Mouse (Mus musculus): ENCODE data around the gene Pno1. TPM values are rescaled to one million over a fixed set of nuclear protein-coding genes. Genes with fewer than 3 reads are reported as not detected.
"Not testable (repeated sequence)": the region's sequence is repeated elsewhere in the genome, so short reads cannot be mapped to it uniquely, and the experiment has no call there.

Gene Pno1
- polyA plus RNA-seq (2012; rRNA removed): 2.7 and 3.2 TPM in 2 replicates

GRCm38 (mm10) chr11:17211258-17212140 is at the start of gene Pno1:
Pno1 (minus strand) TSS chr11:17211568.
- peak; percentile 56; the same call in 1 of the 2 replicates for TF ChIP-seq POLR2A (IDR thresholded peaks at IDR 0.05; ENCODE audit: borderline replicate concordance, extremely low read depth, low read depth, low read length)
- no peak for TF ChIP-seq CTCF (IDR thresholded peaks at IDR 0.05; ENCODE audit: insufficient read depth, low read length)
- DNase-seq: peak; percentile 95
- Histone ChIP-seq H3K4me1 (ENCODE audit: control insufficient read depth, insufficient read depth, low read length) (peaks cover 4% of the 10 kb centered on the region; the same call in 1 of the 2 replicates), H3K4me3 (replicated peaks; ENCODE audit: extremely low read depth, low read depth, low read length) (peak within 1 kb of the TSS; percentile 80)
- under 1% methylated on average over 65 of the region's 65 CpGs for WGBS

- under 1% methylated on average over 17 of the region's 17 CpGs for WGBS
- Histone ChIP-seq H3K4me1 (ENCODE audit: control insufficient read depth, insufficient read depth, low read length) (no peaks in the 10 kb centered on the region; the same call in 1 of the 2 replicates), H3K4me3 (replicated peaks; ENCODE audit: extremely low read depth, low read depth, low read length) (peak overlapping the region; percentile 82)
- DNase-seq: peak; percentile 40
- no peak for TF ChIP-seq CTCF (IDR thresholded peaks at IDR 0.05; ENCODE audit: insufficient read depth, low read length)
- TF ChIP-seq POLR2A (IDR thresholded peaks at IDR 0.05; ENCODE audit: borderline replicate concordance, extremely low read depth, low read depth, low read length): no peak
Observed at GRCm38 (mm10) chr11:17257861-17258260, 46.5 kb upstream of the Pno1 start.

- no peaks in the 10 kb centered on the region; the same call in 1 of the 2 replicates for H3K4me1 ChIP-seq (ENCODE audit: control insufficient read depth, insufficient read depth, low read length)
- peak within 1 kb of the TSS; percentile 82 for H3K4me3 ChIP-seq (replicated peaks; ENCODE audit: extremely low read depth, low read depth, low read length)
- 0% methylated on average over 33 of the region's 33 CpGs for WGBS
- TF ChIP-seq POLR2A (IDR thresholded peaks at IDR 0.05; ENCODE audit: borderline replicate concordance, extremely low read depth, low read depth, low read length): peak; percentile 91; the same call in 1 of the 2 replicates
- TF ChIP-seq CTCF (IDR thresholded peaks at IDR 0.05; ENCODE audit: insufficient read depth, low read length): no peak
- peak; percentile 92 for DNase-seq
Observed at GRCm38 (mm10) chr11:17257443-17257842, 46.1 kb upstream of the Pno1 start, which contains the start of gene C1d. C1d (plus strand) TSS chr11:17257579.

- no peaks in the 10 kb centered on the region; the same call in 1 of the 2 replicates for H3K4me1 ChIP-seq (ENCODE audit: control insufficient read depth, insufficient read depth, low read length)
- TF ChIP-seq CTCF (IDR thresholded peaks at IDR 0.05; ENCODE audit: insufficient read depth, low read length) (no peak), POLR2A (IDR thresholded peaks at IDR 0.05; ENCODE audit: borderline replicate concordance, extremely low read depth, low read depth, low read length) (no peak)
- no peak for DNase-seq
- WGBS: 54% methylated on average over 8 of the region's 8 CpGs
- peak overlapping the region; percentile 82 for H3K4me3 ChIP-seq (replicated peaks; ENCODE audit: extremely low read depth, low read depth, low read length)
Observed at GRCm38 (mm10) chr11:17256813-17257365, 45.5 kb upstream of the Pno1 start.

GRCm38 (mm10) chr11:17248715-17249114 is 37.3 kb upstream of the Pno1 start:
- no peak for DNase-seq
- TF ChIP-seq POLR2A (IDR thresholded peaks at IDR 0.05; ENCODE audit: borderline replicate concordance, extremely low read depth, low read depth, low read length) (no peak), CTCF (IDR thresholded peaks at IDR 0.05; ENCODE audit: insufficient read depth, low read length) (no peak)
- no peak overlapping the region for H3K4me3 ChIP-seq (replicated peaks; ENCODE audit: extremely low read depth, low read depth, low read length)
- no peaks in the 10 kb centered on the region for H3K4me1 ChIP-seq (ENCODE audit: control insufficient read depth, insufficient read depth, low read length)

GRCm38 (mm10) chr11:17238598-17238997 is 27.2 kb upstream of the Pno1 start:
- WGBS: 86% methylated on average over 5 of the region's 5 CpGs
- H3K4me3 ChIP-seq (replicated peaks; ENCODE audit: extremely low read depth, low read depth, low read length); DNase-seq; H3K4me1 ChIP-seq (ENCODE audit: control insufficient read depth, insufficient read depth, low read length): not testable (repeated sequence)

- 49% methylated on average over 5 of the region's 5 CpGs for WGBS
- DNase-seq: no peak
- Histone ChIP-seq H3K4me3 (replicated peaks; ENCODE audit: extremely low read depth, low read depth, low read length) (no peak overlapping the region), H3K4me1 (ENCODE audit: control insufficient read depth, insufficient read depth, low read length) (no peaks in the 10 kb centered on the region)
- TF ChIP-seq CTCF (IDR thresholded peaks at IDR 0.05; ENCODE audit: insufficient read depth, low read length) (no peak), POLR2A (IDR thresholded peaks at IDR 0.05; ENCODE audit: borderline replicate concordance, extremely low read depth, low read depth, low read length) (no peak)
Observed at GRCm38 (mm10) chr11:17236449-17237037, 25.2 kb upstream of the Pno1 start.

GRCm38 (mm10) chr11:17232792-17233191 is 21.4 kb upstream of the Pno1 start:
- H3K4me3 ChIP-seq (replicated peaks; ENCODE audit: extremely low read depth, low read depth, low read length): no peak overlapping the region
- DNase-seq: no peak
- 77% methylated on average over 5 of the region's 5 CpGs for WGBS
- no peak for TF ChIP-seq POLR2A (IDR thresholded peaks at IDR 0.05; ENCODE audit: borderline replicate concordance, extremely low read depth, low read depth, low read length)
- no peak for TF ChIP-seq CTCF (IDR thresholded peaks at IDR 0.05; ENCODE audit: insufficient read depth, low read length)
- H3K4me1 ChIP-seq (ENCODE audit: control insufficient read depth, insufficient read depth, low read length): no peaks in the 10 kb centered on the region

GRCm38 (mm10) chr11:17221126-17221525 is 9.8 kb upstream of the Pno1 start:
- 97% methylated on average over 8 of the region's 8 CpGs for WGBS
- H3K4me3 ChIP-seq (replicated peaks; ENCODE audit: extremely low read depth, low read depth, low read length): no peak overlapping the region
- no peak for TF ChIP-seq POLR2A (IDR thresholded peaks at IDR 0.05; ENCODE audit: borderline replicate concordance, extremely low read depth, low read depth, low read length)
- no peak for TF ChIP-seq CTCF (IDR thresholded peaks at IDR 0.05; ENCODE audit: insufficient read depth, low read length)
- no peak for DNase-seq
- no peaks in the 10 kb centered on the region for H3K4me1 ChIP-seq (ENCODE audit: control insufficient read depth, insufficient read depth, low read length)
